Mouse (Mus musculus) megakaryocyte progenitor cell, adult 5-6 weeks (primary cell): ENCODE measurements at regions not wholly inside any gene's neighbourhood (a gene's known extent, or its start where the extent isn't known, plus 50 kb on each side); places are given as distances from the start of the nearest gene placed in this dataset.
A peak's percentile ranks its signal among the peaks of the same experiment; 100 is the strongest.
"Not testable (repeated sequence)": the region's sequence is repeated elsewhere in the genome, so short reads cannot be mapped to it uniquely, and the experiment has no call there.

Source experiments
- ATAC-seq: replicated peaks from 2 replicates; pipeline ENCODE4 v1.8.0; 2016; ENCODE audit warnings: mild to moderate bottlenecking, moderate TSS enrichment, inconsistent platforms; ENCODE audit not compliant: poor library complexity

GRCm38 (mm10) chr3:7811301-7811700, 1191.1 kb upstream of the 1700008P02Rik start:
- not testable (repeated sequence) for ATAC-seq

- not testable (repeated sequence) for ATAC-seq
Observed at GRCm38 (mm10) chr3:7805121-7805520, 1184.9 kb upstream of the 1700008P02Rik start.

DNA sequence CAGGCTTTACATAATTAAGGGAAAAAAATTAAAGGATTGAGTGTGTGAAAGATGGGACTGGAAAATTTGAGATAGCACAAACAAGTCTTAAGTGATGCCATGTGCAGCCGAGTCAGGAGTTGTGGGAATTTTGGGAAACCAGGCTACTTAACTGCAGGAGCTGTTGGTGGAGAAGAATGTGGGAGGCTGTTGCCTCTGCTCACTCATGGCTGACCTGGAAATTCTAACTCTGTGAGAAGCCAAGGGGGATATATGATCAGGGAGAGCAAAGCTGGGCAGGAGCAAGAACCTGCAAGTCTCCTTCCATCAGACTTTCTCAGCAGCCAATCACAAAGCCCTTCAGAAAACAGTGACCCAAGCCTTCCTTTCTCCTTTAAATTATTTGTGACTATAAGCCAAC, 1184.0 kb upstream of the 1700008P02Rik start:
- no peak for ATAC-seq

- ATAC-seq: no peak
Observed at GRCm38 (mm10) chr3:7799486-7799885, 1179.2 kb upstream of the 1700008P02Rik start.

- no peak for ATAC-seq
Observed at GRCm38 (mm10) chr3:7787665-7788064, 1167.4 kb upstream of the 1700008P02Rik start.

DNA sequence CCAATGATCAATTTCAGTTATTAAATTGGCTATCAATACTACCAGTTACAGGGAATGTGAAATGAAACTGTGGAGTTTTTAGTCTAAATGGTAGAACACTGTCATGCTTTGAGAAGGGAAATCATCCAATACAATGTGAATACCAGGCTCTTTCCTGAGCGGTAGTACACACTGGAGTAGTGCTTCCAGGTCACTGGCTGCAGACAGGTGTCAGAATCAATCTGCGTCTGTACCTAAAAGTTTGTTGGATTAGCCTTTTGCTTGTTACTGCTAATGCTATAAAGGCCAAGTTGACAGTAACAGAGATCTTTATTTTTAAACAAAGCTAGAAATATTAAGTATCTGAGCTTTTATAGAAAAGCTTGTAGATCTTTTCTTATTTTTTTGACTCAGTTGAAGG, 1164.9 kb upstream of the 1700008P02Rik start:
- ATAC-seq: no peak

GRCm38 (mm10) chr3:7755445-7755844, 1135.2 kb upstream of the 1700008P02Rik start:
- ATAC-seq: peak; percentile 99

GRCm38 (mm10) chr3:7713741-7714140, 1093.5 kb upstream of the 1700008P02Rik start:
- ATAC-seq: no peak

GRCm38 (mm10) chr3:7713130-7713529, 1092.9 kb upstream of the 1700008P02Rik start:
- no peak for ATAC-seq

- ATAC-seq: no peak
Observed at GRCm38 (mm10) chr3:7712466-7712865, 1092.2 kb upstream of the 1700008P02Rik start.

DNA sequence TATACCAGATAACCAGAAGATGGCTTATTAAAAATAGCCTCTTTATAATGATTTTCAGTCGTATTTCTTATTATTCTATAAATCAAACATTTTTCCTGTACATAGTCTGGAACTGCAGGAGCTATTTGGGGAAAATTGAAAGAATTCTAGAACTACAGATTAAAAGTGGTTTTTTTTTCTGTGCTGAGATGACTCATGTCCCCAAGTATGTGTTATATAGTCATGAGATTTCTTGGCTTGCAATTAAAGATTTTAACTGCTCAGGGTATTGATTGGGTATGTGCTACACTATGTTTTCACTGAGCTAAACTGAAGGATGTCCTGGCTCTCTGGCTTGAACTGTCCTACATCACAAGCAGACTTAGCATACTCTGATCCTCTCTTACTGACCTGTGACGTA, 1088.4 kb upstream of the 1700008P02Rik start:
- no peak for ATAC-seq

GRCm38 (mm10) chr3:7683536-7683935, 1063.3 kb upstream of the 1700008P02Rik start:
- no peak for ATAC-seq

DNA sequence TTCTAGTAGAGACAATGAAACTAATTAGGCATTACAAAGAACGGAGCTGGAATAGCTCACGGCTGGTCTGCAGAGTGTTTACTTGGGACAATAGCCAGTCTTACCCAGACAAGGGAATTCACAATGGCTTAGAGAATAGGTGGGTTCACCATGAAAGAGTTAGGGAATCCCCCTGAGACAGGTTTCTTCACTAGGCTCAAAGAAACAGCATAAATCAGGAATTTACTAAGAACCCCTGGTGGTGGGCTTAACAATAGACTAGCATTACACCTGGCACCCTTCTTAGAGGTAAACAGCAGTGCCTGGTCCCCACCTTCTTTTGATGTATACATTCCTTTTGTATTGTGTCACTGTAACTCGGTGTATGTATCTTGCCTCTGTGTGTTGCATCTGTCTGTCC, 1062.6 kb upstream of the 1700008P02Rik start:
- ATAC-seq: not testable (repeated sequence)

DNA sequence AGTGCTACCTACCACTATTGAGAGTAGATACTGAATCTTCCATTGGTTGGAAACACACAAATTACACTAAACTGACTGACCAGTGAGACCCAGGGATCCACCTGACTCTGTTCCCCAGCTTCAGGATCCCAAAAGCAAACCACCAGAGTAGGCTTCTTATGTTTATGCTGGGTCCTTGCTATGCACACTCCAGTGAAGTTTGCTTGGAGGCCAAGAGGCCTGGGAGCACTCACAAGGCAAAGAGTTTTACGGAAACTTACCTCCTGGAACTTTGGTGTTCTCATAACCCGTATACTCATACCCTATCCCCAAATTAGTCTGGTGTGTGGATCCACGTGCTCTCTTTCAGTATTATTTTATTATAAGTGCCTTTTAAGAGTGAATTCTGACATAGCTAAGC, 1062.1 kb upstream of the 1700008P02Rik start:
- ATAC-seq: no peak

DNA sequence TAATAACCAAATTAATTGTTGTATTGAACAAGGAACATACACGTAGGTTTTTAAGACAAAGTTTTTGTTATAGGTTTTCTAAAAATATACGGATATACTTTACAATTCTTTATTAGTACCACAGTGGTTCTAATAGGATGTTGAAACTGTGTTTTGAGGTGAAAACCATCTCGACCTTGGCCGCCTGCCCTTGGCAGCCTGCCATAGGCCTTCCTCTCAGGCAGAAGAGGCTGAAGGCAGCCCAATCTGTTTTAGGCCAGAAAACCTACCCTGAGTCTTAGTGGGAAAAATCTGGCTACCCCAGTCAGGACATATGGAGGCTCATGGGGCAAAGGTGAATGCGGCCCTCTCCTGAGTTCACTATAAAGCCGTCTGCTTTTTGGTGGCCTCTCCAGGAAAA, 1049.7 kb upstream of the 1700008P02Rik start:
- ATAC-seq: no peak

- ATAC-seq: not testable (repeated sequence)
Observed at GRCm38 (mm10) chr3:7667851-7668250, 1047.6 kb upstream of the 1700008P02Rik start.

- ATAC-seq: not testable (repeated sequence)
Observed at GRCm38 (mm10) chr3:7666391-7667142, 1046.3 kb upstream of the 1700008P02Rik start.
